Mouse (Mus musculus) forebrain, embryonic 16.5 days (tissue): ENCODE results near the gene Ap1g1. TPM values are rescaled to one million over a fixed set of nuclear protein-coding genes. Genes with fewer than 3 reads are reported as not detected.
"Not testable (repeated sequence)": the region's sequence is repeated elsewhere in the genome, so short reads cannot be mapped to it uniquely, and the experiment has no call there.

Source experiments
- ATAC-seq: fragments of 200-750 bp; cut with Nextera tagmentation; 2 replicates; pipeline ENCODE4 v1.8.0; 2017; ENCODE audit warnings: mild to moderate bottlenecking, moderate library complexity
- H3K27ac ChIP-seq: fragments of 300-500 bp; sonication (generic); 2 replicates; pipeline ENCODE4 v1.5.1; 2014; ENCODE audit warnings: low read length, control low read depth
- H3K27me3 ChIP-seq: fragments of 300-500 bp; sonication (generic); replicated peaks from 2 replicates; pipeline ENCODE4 v1.6.1; 2014; ENCODE audit warnings: low read length; ENCODE audit not compliant: control insufficient read depth, insufficient read depth
- H3K36me3 ChIP-seq: fragments of 300-500 bp; sonication (generic); 2 replicates; pipeline ENCODE4 v1.6.1; 2014; ENCODE audit not compliant: control insufficient read depth, insufficient read depth
- H3K4me1 ChIP-seq: fragments of 300-500 bp; sonication (generic); replicated peaks from 2 replicates; pipeline ENCODE4 v1.6.1; 2014; ENCODE audit warnings: low read length; ENCODE audit not compliant: control insufficient read depth, insufficient read depth
- H3K4me2 ChIP-seq: fragments of 300-500 bp; sonication (generic); 2 replicates; pipeline ENCODE4 v1.6.1; 2014; ENCODE audit warnings: mild to moderate bottlenecking, low read length, control low read depth
- H3K4me3 ChIP-seq: fragments of 300-500 bp; sonication (generic); replicated peaks from 2 replicates; pipeline ENCODE4 v1.5.1; 2014; ENCODE audit warnings: mild to moderate bottlenecking, low read length, control low read depth
- H3K9ac ChIP-seq: fragments of 300-500 bp; sonication (generic); replicated peaks from 2 replicates; pipeline ENCODE4 v1.6.1; 2014; ENCODE audit warnings: low read depth, low read length, control low read depth
- H3K9me3 ChIP-seq: fragments of 300-500 bp; sonication (generic); 2 replicates; pipeline ENCODE4 v1.6.1; 2016; ENCODE audit warnings: low read length; ENCODE audit not compliant: control insufficient read depth
- whole genome bisulfite sequencing: fragments of 180-500 bp; shearing (Covaris S2); extraction: QIAGEN DNeasy Blood & Tissue Kit; methylation state at CpG from one replicate; pipeline ENCODE4 v1.1.7; 2014; 5-methylcytosine and 5-hydroxymethylcytosine counted together
- polyA plus RNA-seq: library from polyadenylated mRNA; unstranded; fragments of >200 nt; fragmentation: Nextera tagmentation; extraction: Ambion mirVana; gene quantifications from 2 replicates; pipeline ENCODE4 v1.2.1, GENCODE M21; 2015

The Ap1g1 gene
- polyA plus RNA-seq, 1 experiment from 2014 or later = 56.0 TPM

DNA sequence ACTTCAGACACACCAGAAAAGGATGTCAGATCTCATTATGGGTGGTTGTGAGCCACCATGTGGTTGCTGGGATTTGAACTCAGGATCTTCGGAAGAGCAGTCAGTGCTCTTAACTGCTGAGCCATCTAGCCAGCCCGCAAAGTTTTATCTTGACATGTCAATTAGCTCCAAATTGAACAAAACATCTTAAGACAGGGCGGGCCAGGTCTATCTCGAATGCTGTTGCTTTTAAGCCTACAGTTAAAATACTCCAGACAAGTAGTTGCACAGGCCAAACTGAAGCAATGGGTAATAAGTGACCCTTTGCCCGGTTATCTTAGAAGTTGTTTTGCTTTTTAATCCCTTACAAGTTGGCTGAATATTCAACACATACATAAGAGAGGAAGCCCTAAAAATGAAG lies 88.3 kb downstream of the Ap1g1 start:
- no peaks in the 10 kb centered on the region for H3K9me3 ChIP-seq
- ATAC-seq = no peak
- H3K4me3 ChIP-seq = no peak overlapping the region
- peaks cover 11% of the 10 kb centered on the region for H3K4me1 ChIP-seq
- WGBS = 91% methylated on average over 5 of the region's 5 CpGs
- no peaks in the 10 kb centered on the region for H3K27me3 ChIP-seq
- H3K4me2 ChIP-seq = no peak overlapping the region
- H3K9ac ChIP-seq = no peak overlapping the region
- H3K27ac ChIP-seq = no peak overlapping the region
- peaks cover 2% of the 10 kb centered on the region; the same call in 1 of the 2 replicates for H3K36me3 ChIP-seq

DNA sequence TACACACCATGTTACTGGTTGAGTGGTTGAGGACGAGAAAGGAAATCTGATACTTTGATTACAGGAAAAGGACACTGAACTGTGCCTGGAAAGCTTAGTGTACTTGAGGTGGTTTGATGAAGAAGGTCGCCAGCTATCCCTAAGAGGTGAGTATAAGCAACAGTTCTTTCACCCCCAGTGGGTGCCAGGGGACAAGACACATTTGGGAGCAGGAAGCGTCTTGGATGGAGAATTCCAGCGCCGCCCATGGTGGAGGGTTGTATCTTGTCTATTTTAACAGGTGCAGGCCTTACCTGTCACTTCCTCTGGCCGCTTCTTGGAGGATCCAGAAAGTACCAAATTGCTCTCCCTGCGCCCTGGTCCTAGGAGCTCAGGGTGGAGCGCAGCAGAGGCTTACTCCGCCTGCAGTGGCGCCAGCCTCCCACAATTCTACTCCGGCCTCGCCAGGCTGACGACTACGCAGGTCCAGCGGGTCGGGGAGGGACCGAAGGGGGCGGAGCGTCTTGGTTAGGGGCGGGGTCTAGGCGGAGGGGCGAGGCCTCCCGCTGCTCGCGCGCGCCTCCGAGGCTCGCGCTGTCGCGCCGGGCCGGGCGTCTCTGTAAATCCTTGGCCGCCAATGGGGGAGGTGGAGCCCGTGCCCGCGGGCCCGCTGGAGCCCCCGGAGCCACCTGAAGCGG lies 89.8 kb downstream of the Ap1g1 start, which contains the start of gene Phlpp2:
TSS of gene Phlpp2 (plus strand) at position 540 of the 677 bp plus-strand sequence.
- no peaks in the 10 kb centered on the region for H3K27me3 ChIP-seq
- H3K4me3 ChIP-seq = peak within 1 kb of the TSS; percentile 87
- peak within 1 kb of the TSS; percentile 82 for H3K9ac ChIP-seq
- peak within 1 kb of the TSS; percentile 84 for H3K27ac ChIP-seq
- H3K9me3 ChIP-seq = no peaks in the 10 kb centered on the region
- H3K4me2 ChIP-seq = peak within 1 kb of the TSS; percentile 56
- ATAC-seq = peak; percentile 97
- WGBS = under 1% methylated on average over 41 of the region's 42 CpGs
- H3K36me3 ChIP-seq = no peaks in the 10 kb centered on the region
- H3K4me1 ChIP-seq = peaks cover 11% of the 10 kb centered on the region

DNA sequence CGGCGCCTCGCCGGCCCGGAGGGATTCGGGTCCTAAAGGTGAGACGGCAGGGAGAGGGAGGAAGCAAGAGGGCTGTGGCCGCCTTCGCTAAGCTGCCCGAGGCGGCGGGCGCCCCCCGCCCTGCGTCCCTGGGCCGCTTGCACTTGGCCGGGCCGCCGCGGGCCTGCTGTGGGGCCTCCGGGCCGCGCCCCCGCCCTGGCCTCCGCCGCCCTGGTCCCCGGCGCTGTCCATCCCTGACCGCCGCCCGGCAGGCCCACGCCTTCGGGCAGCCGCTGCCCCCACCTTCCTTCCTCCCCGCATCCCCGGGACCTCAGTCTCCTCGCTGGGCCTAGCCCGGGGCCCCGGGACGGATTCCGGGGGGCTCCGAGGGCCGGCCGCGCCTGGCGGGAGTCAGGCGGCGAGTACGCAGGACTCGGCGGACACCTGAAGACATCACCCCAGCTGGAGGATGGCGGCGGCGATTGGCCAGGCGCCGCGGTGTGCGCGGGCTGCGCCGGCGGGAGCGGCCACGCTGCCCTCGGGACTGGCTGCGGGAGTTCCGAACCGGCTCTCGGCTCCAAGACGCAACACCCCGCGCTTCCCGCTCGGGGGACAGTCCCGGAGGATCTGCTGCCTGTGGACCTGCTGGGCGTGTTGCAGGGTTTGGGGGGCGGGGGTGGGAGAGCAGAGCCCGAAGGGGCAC lies 90.5 kb downstream of the Ap1g1 start:
- WGBS = under 1% methylated on average over 51 of the region's 78 CpGs
- H3K27ac ChIP-seq = peak overlapping the region; percentile 84
- peak; percentile 79 for ATAC-seq
- H3K9ac ChIP-seq = peak overlapping the region; percentile 82
- H3K27me3 ChIP-seq = no peaks in the 10 kb centered on the region
- peak overlapping the region; percentile 87 for H3K4me3 ChIP-seq
- no peaks in the 10 kb centered on the region for H3K9me3 ChIP-seq
- peak overlapping the region; percentile 56 for H3K4me2 ChIP-seq
- peaks cover 11% of the 10 kb centered on the region for H3K4me1 ChIP-seq
- H3K36me3 ChIP-seq = no peaks in the 10 kb centered on the region

DNA sequence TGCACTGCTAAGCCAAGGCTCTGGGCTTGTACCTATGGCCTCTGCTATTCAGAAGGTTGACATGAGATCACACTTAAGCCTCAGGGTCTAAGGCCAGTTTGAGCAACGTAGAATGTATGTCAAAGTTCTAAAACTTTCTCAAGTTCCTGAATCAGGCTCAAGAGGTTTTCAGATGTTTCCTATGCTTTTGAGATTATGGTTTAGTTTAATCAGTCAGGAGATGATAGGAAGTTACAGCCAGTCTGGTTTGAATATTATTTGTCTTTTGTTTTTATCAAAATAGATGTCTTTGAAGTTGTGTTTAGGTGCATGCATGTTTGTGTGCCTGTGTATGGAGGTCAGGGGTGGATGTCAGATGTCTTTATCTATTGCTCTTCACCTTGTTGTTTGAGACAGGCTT lies 92.7 kb downstream of the Ap1g1 start:
- Histone ChIP-seq H3K9me3 (no peaks in the 10 kb centered on the region), H3K4me2 (no peak overlapping the region), H3K4me3 (no peak overlapping the region), H3K36me3 (no peaks in the 10 kb centered on the region), H3K27me3 (no peaks in the 10 kb centered on the region), H3K27ac (no peak overlapping the region), H3K9ac (no peak overlapping the region), H3K4me1 (peaks cover 11% of the 10 kb centered on the region)
- 85% methylated on average over 1 of the region's 1 CpGs for WGBS
- ATAC-seq = no peak

DNA sequence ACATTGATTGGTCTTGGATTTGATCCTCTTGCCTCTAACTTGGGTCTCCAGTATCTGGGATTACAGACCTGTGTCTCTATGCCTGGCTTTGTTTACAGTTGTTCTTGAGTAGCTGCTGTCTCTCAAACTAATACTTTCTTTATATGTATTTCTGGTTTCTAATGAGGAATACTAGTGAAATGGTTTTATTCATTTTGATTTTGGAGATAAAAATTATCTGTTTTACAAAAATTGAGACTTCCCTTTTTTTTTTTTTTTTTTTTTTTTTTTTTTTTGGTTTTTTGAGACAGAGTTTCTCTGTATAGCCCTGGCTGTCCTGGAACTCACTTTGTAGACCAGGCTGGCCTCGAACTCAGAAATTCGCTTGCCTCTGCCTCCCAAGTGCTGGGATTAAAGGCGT lies 95.4 kb downstream of the Ap1g1 start:
- not testable (repeated sequence) for ATAC-seq, H3K4me1 ChIP-seq, H3K36me3 ChIP-seq, H3K27me3 ChIP-seq, H3K4me2 ChIP-seq, H3K9ac ChIP-seq, H3K4me3 ChIP-seq, H3K9me3 ChIP-seq, H3K27ac ChIP-seq
- 92% methylated on average over 3 of the region's 3 CpGs for WGBS

DNA sequence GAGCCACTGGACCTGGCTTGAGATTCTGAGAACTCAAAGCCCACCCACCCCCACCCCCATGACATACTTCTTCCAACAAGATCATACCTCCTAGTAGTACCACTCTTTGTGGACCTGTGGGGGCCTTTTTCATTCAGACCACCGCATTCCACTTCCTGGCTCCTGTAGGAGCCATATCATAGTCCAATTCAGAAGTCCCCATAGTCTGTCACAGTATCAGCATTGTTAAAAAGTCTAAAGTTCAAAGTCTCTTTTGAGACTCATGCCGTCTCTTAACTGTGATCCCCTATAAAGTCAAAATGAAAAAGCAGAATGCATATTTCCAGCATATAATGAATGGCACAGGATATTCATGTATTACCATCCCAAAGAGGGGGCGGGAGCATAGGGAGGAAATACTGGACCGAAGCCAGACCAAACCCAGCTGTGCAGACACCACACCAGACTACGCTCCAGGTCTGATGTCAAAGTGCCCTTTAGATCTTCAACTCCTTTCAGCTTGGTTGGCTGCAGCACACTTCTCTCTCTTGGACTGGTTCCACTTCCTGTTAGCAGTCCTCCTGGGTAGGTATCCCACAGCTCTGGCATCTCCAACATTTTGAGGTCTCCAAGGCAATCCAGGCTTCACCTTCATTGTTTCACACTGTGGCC lies 101.8 kb downstream of the Ap1g1 start:
- Histone ChIP-seq H3K27me3 (no peaks in the 10 kb centered on the region), H3K4me2 (no peak overlapping the region), H3K27ac (no peak overlapping the region), H3K9me3 (no peaks in the 10 kb centered on the region), H3K4me3 (no peak overlapping the region), H3K36me3 (peaks cover 3% of the 10 kb centered on the region), H3K9ac (no peak overlapping the region), H3K4me1 (no peaks in the 10 kb centered on the region)
- ATAC-seq = no peak
- WGBS = 90% methylated on average over 5 of the region's 5 CpGs

DNA sequence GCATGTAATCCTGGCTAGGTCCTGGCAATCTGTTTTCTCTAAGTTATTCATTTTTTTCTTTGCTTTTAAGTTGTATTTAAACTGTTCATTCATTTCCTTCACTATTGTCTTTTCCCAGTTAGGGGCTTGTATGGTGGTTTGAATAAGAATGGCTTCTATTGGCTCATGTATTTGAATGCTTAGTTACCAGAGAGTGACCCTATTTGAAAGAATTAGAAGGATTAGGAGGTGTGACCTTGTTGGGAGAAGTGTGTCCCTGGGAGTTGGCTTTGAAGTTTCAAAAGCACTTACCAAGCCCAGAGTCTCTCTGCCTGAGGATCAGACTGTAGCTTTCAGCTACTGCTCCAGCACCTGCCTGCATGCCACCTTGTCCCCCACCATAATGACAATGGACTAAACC lies 106.9 kb downstream of the Ap1g1 start:
- Histone ChIP-seq H3K4me2 (no peak overlapping the region), H3K27ac (no peak overlapping the region), H3K4me3 (no peak overlapping the region), H3K4me1 (no peaks in the 10 kb centered on the region), H3K27me3 (no peaks in the 10 kb centered on the region), H3K9ac (no peak overlapping the region), H3K36me3 (no peaks in the 10 kb centered on the region), H3K9me3 (no peaks in the 10 kb centered on the region)
- no peak for ATAC-seq

DNA sequence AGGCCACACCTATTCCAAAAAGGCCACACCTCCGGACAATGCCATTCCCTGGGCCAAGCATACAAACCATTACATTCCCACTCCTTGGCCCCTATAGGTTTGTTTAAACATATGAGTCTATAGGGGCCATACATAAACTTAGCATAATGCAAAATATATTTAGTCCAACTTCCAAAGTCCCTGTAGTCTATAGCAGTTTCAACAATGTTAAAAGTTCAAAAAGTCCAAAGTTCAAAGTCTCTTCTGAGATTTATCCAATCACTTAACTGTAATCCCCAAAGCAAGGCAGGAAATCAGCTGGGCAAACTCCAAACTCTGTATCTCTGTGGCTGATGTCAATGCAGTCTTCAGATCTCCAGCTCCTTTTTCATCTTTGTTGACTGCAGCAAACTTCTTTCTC lies 110.9 kb downstream of the Ap1g1 start:
- H3K27ac ChIP-seq = no peak overlapping the region
- H3K9me3 ChIP-seq = no peaks in the 10 kb centered on the region
- no peaks in the 10 kb centered on the region for H3K4me1 ChIP-seq
- WGBS = 88% methylated on average over 1 of the region's 1 CpGs
- H3K4me3 ChIP-seq = no peak overlapping the region
- no peak overlapping the region for H3K9ac ChIP-seq
- H3K36me3 ChIP-seq = no peaks in the 10 kb centered on the region
- H3K4me2 ChIP-seq = no peak overlapping the region
- H3K27me3 ChIP-seq = no peaks in the 10 kb centered on the region
- no peak for ATAC-seq

DNA sequence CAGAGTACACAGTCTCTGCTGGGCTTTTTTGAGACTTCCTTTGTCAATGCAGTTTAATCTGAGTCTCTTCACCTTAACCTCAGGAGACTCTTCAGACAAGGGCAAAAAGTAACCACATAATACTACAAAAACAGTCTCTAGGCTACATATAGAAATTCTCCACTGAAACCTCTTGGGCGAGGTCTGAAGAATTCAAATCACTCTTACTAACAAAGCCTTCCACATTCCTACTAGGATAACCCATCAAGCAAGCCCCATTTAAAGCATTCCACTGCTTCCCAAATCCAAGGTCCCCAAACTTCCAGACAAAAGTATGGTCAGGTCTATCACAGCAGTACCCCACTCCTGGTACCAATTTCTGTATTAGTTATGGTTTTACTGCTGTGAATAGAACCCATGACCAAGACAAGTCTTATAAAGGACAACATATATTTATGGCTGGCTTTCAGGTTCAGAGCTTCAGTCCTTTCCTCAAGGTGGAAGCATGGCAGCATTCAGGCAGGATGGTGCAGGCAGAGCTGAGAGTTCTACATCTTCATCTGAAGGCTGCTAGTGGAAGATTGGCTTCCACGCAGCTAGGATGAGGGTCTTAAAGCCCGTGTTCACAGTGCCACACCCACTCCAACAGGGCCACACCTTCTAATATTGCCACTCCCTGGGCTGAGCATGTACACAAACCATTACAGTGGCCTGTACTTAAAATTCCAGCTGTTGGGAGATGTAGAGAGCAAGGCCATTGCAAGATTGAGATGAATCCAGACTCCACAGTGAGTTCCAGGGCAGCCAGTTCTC lies 112.6 kb downstream of the Ap1g1 start:
- no peaks in the 10 kb centered on the region for H3K27me3 ChIP-seq
- H3K4me2 ChIP-seq = no peak overlapping the region
- H3K36me3 ChIP-seq = no peaks in the 10 kb centered on the region
- no peak for ATAC-seq
- no peak overlapping the region for H3K27ac ChIP-seq
- H3K9me3 ChIP-seq = no peaks in the 10 kb centered on the region
- H3K4me3 ChIP-seq = no peak overlapping the region
- no peaks in the 10 kb centered on the region for H3K4me1 ChIP-seq
- 89% methylated on average over 3 of the region's 3 CpGs for WGBS
- no peak overlapping the region for H3K9ac ChIP-seq
